Mouse (Mus musculus): ENCODE data around the gene Hdac5. TPM values are rescaled to one million over a fixed set of nuclear protein-coding genes. Genes with fewer than 3 reads are reported as not detected.

Hdac5 gene
- polyA plus RNA-seq, 1 experiment from 2014 or later = 31.9 TPM

- H3K27me3 ChIP-seq (ENCODE audit: control insufficient read depth, insufficient read depth, low read length) = peaks cover 3% of the 10 kb centered on the region; the same call in 1 of the 2 replicates
- ATAC-seq (ENCODE audit: low FRiP score) = peak; percentile 41; the same call in 1 of the 2 replicates
- H3K9ac ChIP-seq (ENCODE audit: low read length) = peak overlapping the region; percentile 47
- peak overlapping the region; percentile 68 for H3K4me2 ChIP-seq
- DNase-seq (ENCODE audit: low spot score, missing footprints) = peak; percentile 96
- WGBS = 2% methylated on average over 32 of the region's 32 CpGs
- H3K9me3 ChIP-seq (ENCODE audit: control insufficient read depth, low read length) = no peaks in the 10 kb centered on the region
- H3K4me3 ChIP-seq (ENCODE audit: low read depth, low read length) = peak overlapping the region; percentile 27
- no peaks in the 10 kb centered on the region for H3K36me3 ChIP-seq (ENCODE audit: control insufficient read depth, insufficient read depth, low read length)
- peaks cover 23% of the 10 kb centered on the region for H3K4me1 ChIP-seq (ENCODE audit: control insufficient read depth, insufficient read depth, low read length)
- no peak overlapping the region for H3K27ac ChIP-seq (ENCODE audit: low read depth, low read length)
Measured at GRCm38 (mm10) chr11:102244926-102245449, 15.0 kb upstream of the Hdac5 start.

GRCm38 (mm10) chr11:102241874-102242273, 11.9 kb upstream of the Hdac5 start:
- Histone ChIP-seq H3K4me1 (ENCODE audit: control insufficient read depth, insufficient read depth, low read length) (peaks cover 12% of the 10 kb centered on the region), H3K9ac (ENCODE audit: low read length) (no peak overlapping the region), H3K27me3 (ENCODE audit: control insufficient read depth, insufficient read depth, low read length) (peaks cover 3% of the 10 kb centered on the region; the same call in 1 of the 2 replicates), H3K27ac (ENCODE audit: low read depth, low read length) (no peak overlapping the region), H3K9me3 (ENCODE audit: control insufficient read depth, low read length) (no peaks in the 10 kb centered on the region), H3K4me3 (ENCODE audit: low read depth, low read length) (no peak overlapping the region), H3K4me2 (no peak overlapping the region), H3K36me3 (ENCODE audit: control insufficient read depth, insufficient read depth, low read length) (no peaks in the 10 kb centered on the region)
- ATAC-seq (ENCODE audit: low FRiP score) = no peak
- DNase-seq (ENCODE audit: low spot score, missing footprints) = no peak
- 47% methylated on average over 5 of the region's 5 CpGs for WGBS

GRCm38 (mm10) chr11:102241246-102241645, 11.3 kb upstream of the Hdac5 start:
- H3K4me2 ChIP-seq = no peak overlapping the region
- no peak overlapping the region for H3K4me3 ChIP-seq (ENCODE audit: low read depth, low read length)
- H3K9ac ChIP-seq (ENCODE audit: low read length) = no peak overlapping the region
- no peak overlapping the region for H3K27ac ChIP-seq (ENCODE audit: low read depth, low read length)
- H3K27me3 ChIP-seq (ENCODE audit: control insufficient read depth, insufficient read depth, low read length) = peaks cover 3% of the 10 kb centered on the region; the same call in 1 of the 2 replicates
- 84% methylated on average over 5 of the region's 5 CpGs for WGBS
- DNase-seq (ENCODE audit: low spot score, missing footprints) = no peak
- H3K36me3 ChIP-seq (ENCODE audit: control insufficient read depth, insufficient read depth, low read length) = no peaks in the 10 kb centered on the region
- H3K4me1 ChIP-seq (ENCODE audit: control insufficient read depth, insufficient read depth, low read length) = peaks cover 12% of the 10 kb centered on the region
- no peaks in the 10 kb centered on the region for H3K9me3 ChIP-seq (ENCODE audit: control insufficient read depth, low read length)
- no peak for ATAC-seq (ENCODE audit: low FRiP score)

GRCm38 (mm10) chr11:102240636-102241035, 10.7 kb upstream of the Hdac5 start:
- no peak overlapping the region for H3K4me2 ChIP-seq
- H3K9ac ChIP-seq (ENCODE audit: low read length) = no peak overlapping the region
- ATAC-seq (ENCODE audit: low FRiP score) (no peak), DNase-seq (ENCODE audit: low spot score, missing footprints) (no peak)
- H3K27ac ChIP-seq (ENCODE audit: low read depth, low read length) = no peak overlapping the region
- H3K9me3 ChIP-seq (ENCODE audit: control insufficient read depth, low read length) = no peaks in the 10 kb centered on the region
- peaks cover 3% of the 10 kb centered on the region; the same call in 1 of the 2 replicates for H3K27me3 ChIP-seq (ENCODE audit: control insufficient read depth, insufficient read depth, low read length)
- peaks cover 11% of the 10 kb centered on the region for H3K4me1 ChIP-seq (ENCODE audit: control insufficient read depth, insufficient read depth, low read length)
- no peak overlapping the region for H3K4me3 ChIP-seq (ENCODE audit: low read depth, low read length)
- no peaks in the 10 kb centered on the region for H3K36me3 ChIP-seq (ENCODE audit: control insufficient read depth, insufficient read depth, low read length)
- WGBS = 91% methylated on average over 6 of the region's 6 CpGs

- no peaks in the 10 kb centered on the region for H3K36me3 ChIP-seq (ENCODE audit: control insufficient read depth, insufficient read depth, low read length)
- no peak overlapping the region for H3K27ac ChIP-seq (ENCODE audit: low read depth, low read length)
- no peak overlapping the region for H3K4me3 ChIP-seq (ENCODE audit: low read depth, low read length)
- no peaks in the 10 kb centered on the region for H3K4me1 ChIP-seq (ENCODE audit: control insufficient read depth, insufficient read depth, low read length)
- no peak for ATAC-seq (ENCODE audit: low FRiP score)
- H3K4me2 ChIP-seq = no peak overlapping the region
- no peaks in the 10 kb centered on the region for H3K27me3 ChIP-seq (ENCODE audit: control insufficient read depth, insufficient read depth, low read length)
- WGBS = 82% methylated on average over 2 of the region's 2 CpGs
- H3K9ac ChIP-seq (ENCODE audit: low read length) = no peak overlapping the region
- DNase-seq (ENCODE audit: low spot score, missing footprints) = no peak
- H3K9me3 ChIP-seq (ENCODE audit: control insufficient read depth, low read length) = no peaks in the 10 kb centered on the region
Measured at GRCm38 (mm10) chr11:102236022-102236421, 6.1 kb upstream of the Hdac5 start.

- ATAC-seq (ENCODE audit: low FRiP score) = peak; percentile 42
- Histone ChIP-seq H3K27ac (ENCODE audit: low read depth, low read length) (peak overlapping the region; percentile 62), H3K27me3 (ENCODE audit: control insufficient read depth, insufficient read depth, low read length) (no peaks in the 10 kb centered on the region), H3K9me3 (ENCODE audit: control insufficient read depth, low read length) (no peaks in the 10 kb centered on the region), H3K4me3 (ENCODE audit: low read depth, low read length) (peak overlapping the region; percentile 76), H3K9ac (ENCODE audit: low read length) (peak overlapping the region; percentile 80), H3K36me3 (ENCODE audit: control insufficient read depth, insufficient read depth, low read length) (no peaks in the 10 kb centered on the region), H3K4me2 (peak overlapping the region; percentile 63), H3K4me1 (ENCODE audit: control insufficient read depth, insufficient read depth, low read length) (peaks cover 39% of the 10 kb centered on the region)
- peak; percentile 92 for DNase-seq (ENCODE audit: low spot score, missing footprints)
- under 1% methylated on average over 38 of the region's 47 CpGs for WGBS
Measured at GRCm38 (mm10) chr11:102229331-102229953, 524 bp downstream of the Hdac5 start.

- Histone ChIP-seq H3K4me3 (ENCODE audit: low read depth, low read length) (peak overlapping the region; percentile 76), H3K9ac (ENCODE audit: low read length) (peak overlapping the region; percentile 80), H3K4me2 (peak overlapping the region; percentile 63), H3K27ac (ENCODE audit: low read depth, low read length) (peak overlapping the region; percentile 67), H3K9me3 (ENCODE audit: control insufficient read depth, low read length) (no peaks in the 10 kb centered on the region), H3K4me1 (ENCODE audit: control insufficient read depth, insufficient read depth, low read length) (peaks cover 40% of the 10 kb centered on the region), H3K27me3 (ENCODE audit: control insufficient read depth, insufficient read depth, low read length) (no peaks in the 10 kb centered on the region), H3K36me3 (ENCODE audit: control insufficient read depth, insufficient read depth, low read length) (no peaks in the 10 kb centered on the region)
- WGBS = 17% methylated on average over 7 of the region's 7 CpGs
- no peak for DNase-seq (ENCODE audit: low spot score, missing footprints)
- no peak for ATAC-seq (ENCODE audit: low FRiP score)
Measured at GRCm38 (mm10) chr11:102228646-102229268, 1.2 kb downstream of the Hdac5 start.

- Histone ChIP-seq H3K4me1 (ENCODE audit: control insufficient read depth, insufficient read depth, low read length) (peaks cover 40% of the 10 kb centered on the region), H3K9ac (ENCODE audit: low read length) (peak overlapping the region; percentile 80), H3K36me3 (ENCODE audit: control insufficient read depth, insufficient read depth, low read length) (no peaks in the 10 kb centered on the region), H3K9me3 (ENCODE audit: control insufficient read depth, low read length) (no peaks in the 10 kb centered on the region), H3K27ac (ENCODE audit: low read depth, low read length) (peak overlapping the region; percentile 67), H3K4me2 (peak overlapping the region; percentile 63), H3K27me3 (ENCODE audit: control insufficient read depth, insufficient read depth, low read length) (no peaks in the 10 kb centered on the region), H3K4me3 (ENCODE audit: low read depth, low read length) (peak overlapping the region; percentile 76)
- peak; percentile 89 for DNase-seq (ENCODE audit: low spot score, missing footprints)
- 23% methylated on average over 9 of the region's 9 CpGs for WGBS
- peak; percentile 69; the same call in 1 of the 2 replicates for ATAC-seq (ENCODE audit: low FRiP score)
Measured at GRCm38 (mm10) chr11:102228191-102228545, 1.8 kb downstream of the Hdac5 start.
